Mouse (Mus musculus): ENCODE results near the gene BC048403. TPM values are rescaled to one million over a fixed set of nuclear protein-coding genes. Genes with fewer than 3 reads are reported as not detected.
A peak's percentile ranks its signal among the peaks of the same experiment; 100 is the strongest.

The BC048403 gene
- polyA plus RNA-seq, 1 experiment from 2014 or later, result 1.2 TPM

GRCm38 (mm10) chr10:121788536-121788935, 48.8 kb downstream of the BC048403 start:
- H3K9me3 ChIP-seq (replicated peaks), result no peaks in the 10 kb centered on the region
- H3K36me3 ChIP-seq (replicated peaks), result no peaks in the 10 kb centered on the region
- no peak overlapping the region for H3K27ac ChIP-seq (replicated peaks)
- H3K4me3 ChIP-seq (replicated peaks), result no peak overlapping the region
- no peak overlapping the region for H3K9ac ChIP-seq
- ATAC-seq (ENCODE audit: insufficient read depth), result no peak
- 56% methylated on average over 3 of the region's 3 CpGs for WGBS (ENCODE audit: insufficient replicate concordance)
- no peaks in the 10 kb centered on the region for H3K4me1 ChIP-seq (replicated peaks)
- H3K4me2 ChIP-seq, result no peak overlapping the region
- H3K27me3 ChIP-seq, result no peaks in the 10 kb centered on the region

GRCm38 (mm10) chr10:121790078-121790477, 50.3 kb downstream of the BC048403 start:
- no peak for ATAC-seq (ENCODE audit: insufficient read depth)
- Histone ChIP-seq H3K4me2 (no peak overlapping the region), H3K4me1 (replicated peaks) (no peaks in the 10 kb centered on the region), H3K27ac (replicated peaks) (no peak overlapping the region), H3K9me3 (replicated peaks) (no peaks in the 10 kb centered on the region), H3K9ac (no peak overlapping the region), H3K36me3 (replicated peaks) (no peaks in the 10 kb centered on the region), H3K27me3 (no peaks in the 10 kb centered on the region), H3K4me3 (replicated peaks) (no peak overlapping the region)
- 70% methylated on average over 6 of the region's 6 CpGs for WGBS (ENCODE audit: insufficient replicate concordance)

- Histone ChIP-seq H3K4me2 (no peak overlapping the region), H3K27me3 (no peaks in the 10 kb centered on the region), H3K9me3 (replicated peaks) (no peaks in the 10 kb centered on the region), H3K36me3 (replicated peaks) (no peaks in the 10 kb centered on the region), H3K9ac (no peak overlapping the region), H3K4me1 (replicated peaks) (no peaks in the 10 kb centered on the region), H3K4me3 (replicated peaks) (no peak overlapping the region), H3K27ac (replicated peaks) (no peak overlapping the region)
- no peak for ATAC-seq (ENCODE audit: insufficient read depth)
- 76% methylated on average over 17 of the region's 17 CpGs for WGBS (ENCODE audit: insufficient replicate concordance)
These were observed 52.9 kb downstream of the BC048403 start for GRCm38 (mm10) chr10:121792661-121793060.

- no peaks in the 10 kb centered on the region for H3K36me3 ChIP-seq (replicated peaks)
- no peak overlapping the region for H3K9ac ChIP-seq
- H3K4me3 ChIP-seq (replicated peaks), result no peak overlapping the region
- H3K27me3 ChIP-seq, result no peaks in the 10 kb centered on the region
- no peak overlapping the region for H3K4me2 ChIP-seq
- no peak for ATAC-seq (ENCODE audit: insufficient read depth)
- no peak overlapping the region for H3K27ac ChIP-seq (replicated peaks)
- 79% methylated on average over 12 of the region's 12 CpGs for WGBS (ENCODE audit: insufficient replicate concordance)
- no peaks in the 10 kb centered on the region for H3K4me1 ChIP-seq (replicated peaks)
- no peaks in the 10 kb centered on the region for H3K9me3 ChIP-seq (replicated peaks)
These were observed 54.7 kb downstream of the BC048403 start for GRCm38 (mm10) chr10:121794486-121794885.

- 39% methylated on average over 8 of the region's 8 CpGs for WGBS (ENCODE audit: insufficient replicate concordance)
- Histone ChIP-seq H3K9me3 (replicated peaks) (no peaks in the 10 kb centered on the region), H3K27ac (replicated peaks) (no peak overlapping the region), H3K36me3 (replicated peaks) (no peaks in the 10 kb centered on the region), H3K4me1 (replicated peaks) (no peaks in the 10 kb centered on the region), H3K4me2 (no peak overlapping the region), H3K4me3 (replicated peaks) (no peak overlapping the region), H3K27me3 (no peaks in the 10 kb centered on the region), H3K9ac (no peak overlapping the region)
- peak; percentile 40 for ATAC-seq (ENCODE audit: insufficient read depth)
These were observed 56.5 kb downstream of the BC048403 start for GRCm38 (mm10) chr10:121796027-121796802.

- H3K27ac ChIP-seq (replicated peaks), result no peak overlapping the region
- H3K36me3 ChIP-seq (replicated peaks), result no peaks in the 10 kb centered on the region
- no peak overlapping the region for H3K4me2 ChIP-seq
- no peaks in the 10 kb centered on the region for H3K4me1 ChIP-seq (replicated peaks)
- no peaks in the 10 kb centered on the region for H3K9me3 ChIP-seq (replicated peaks)
- no peak overlapping the region for H3K9ac ChIP-seq
- WGBS (ENCODE audit: insufficient replicate concordance), result 75% methylated on average over 13 of the region's 13 CpGs
- no peak overlapping the region for H3K4me3 ChIP-seq (replicated peaks)
- no peaks in the 10 kb centered on the region for H3K27me3 ChIP-seq
- no peak for ATAC-seq (ENCODE audit: insufficient read depth)
These were observed 60.3 kb downstream of the BC048403 start for GRCm38 (mm10) chr10:121800041-121800440.

Other genes starting within 250 kb of the BC048403 start
- gene Tbk1, start 153.2 kb upstream of the BC048403 start, polyA plus RNA-seq (2015; fragmentation: Nextera tagmentation; extraction: Ambion mirVana), result 19.7 TPM in 2 replicates
- 28.1 and 28.7 TPM in 2 replicates for gene Xpot, start 113.6 kb upstream of the BC048403 start, polyA plus RNA-seq (2015; fragmentation: Nextera tagmentation; extraction: Ambion mirVana)
- not detected in 2 replicates for gene D930020B18Rik, start 98.3 kb upstream of the BC048403 start, polyA plus RNA-seq (2015; fragmentation: Nextera tagmentation; extraction: Ambion mirVana)